Mouse (Mus musculus): ENCODE measurements around the gene Lbx1. TPM values are rescaled to one million over a fixed set of nuclear protein-coding genes. Genes with fewer than 3 reads are reported as not detected.

Lbx1 gene
- polyA plus RNA-seq, 1 experiment from 2014 or later = not detected

- Histone ChIP-seq H3K4me1 (ENCODE audit: control insufficient read depth, insufficient read depth, low read length) (no peaks in the 10 kb centered on the region), H3K4me3 (ENCODE audit: low read depth, low read length) (no peak overlapping the region), H3K36me3 (ENCODE audit: control insufficient read depth, insufficient read depth, low read length) (no peaks in the 10 kb centered on the region), H3K9ac (replicated peaks; ENCODE audit: low read depth, low read length) (no peak overlapping the region), H3K27ac (ENCODE audit: low read length) (no peak overlapping the region), H3K9me3 (ENCODE audit: control insufficient read depth, low read depth, low read length) (no peaks in the 10 kb centered on the region), H3K4me2 (replicated peaks; ENCODE audit: low read depth, low read length) (no peak overlapping the region), H3K27me3 (ENCODE audit: control insufficient read depth, insufficient read depth, low read length) (no peaks in the 10 kb centered on the region)
- no peak for ATAC-seq (ENCODE audit: insufficient number of reproducible peaks, insufficient read depth, low FRiP score, low read depth)
- 55% methylated on average over 4 of the region's 4 CpGs for WGBS
These were observed 20.2 kb downstream of the Lbx1 start for GRCm38 (mm10) chr19:45215431-45215830.

- no peaks in the 10 kb centered on the region for H3K27me3 ChIP-seq (ENCODE audit: control insufficient read depth, insufficient read depth, low read length)
These were observed 25.7 kb downstream of the Lbx1 start for GRCm38 (mm10) chr19:45209776-45210422.

GRCm38 (mm10) chr19:45209191-45209590, 26.4 kb downstream of the Lbx1 start:
- Histone ChIP-seq H3K4me3 (ENCODE audit: low read depth, low read length) (no peak overlapping the region), H3K4me1 (ENCODE audit: control insufficient read depth, insufficient read depth, low read length) (no peaks in the 10 kb centered on the region), H3K4me2 (replicated peaks; ENCODE audit: low read depth, low read length) (no peak overlapping the region), H3K9me3 (ENCODE audit: control insufficient read depth, low read depth, low read length) (no peaks in the 10 kb centered on the region), H3K27me3 (ENCODE audit: control insufficient read depth, insufficient read depth, low read length) (no peaks in the 10 kb centered on the region), H3K27ac (ENCODE audit: low read length) (no peak overlapping the region), H3K9ac (replicated peaks; ENCODE audit: low read depth, low read length) (no peak overlapping the region), H3K36me3 (ENCODE audit: control insufficient read depth, insufficient read depth, low read length) (no peaks in the 10 kb centered on the region)
- no peak for ATAC-seq (ENCODE audit: insufficient number of reproducible peaks, insufficient read depth, low FRiP score, low read depth)
- 71% methylated on average over 1 of the region's 1 CpGs for WGBS

More at GRCm38 (mm10) chr19:45209776-45210422, 25.7 kb downstream of the Lbx1 start:
- no peak overlapping the region for H3K4me3 ChIP-seq (ENCODE audit: low read depth, low read length)
- no peak overlapping the region for H3K9ac ChIP-seq (replicated peaks; ENCODE audit: low read depth, low read length)
- H3K36me3 ChIP-seq (ENCODE audit: control insufficient read depth, insufficient read depth, low read length) = no peaks in the 10 kb centered on the region
- H3K27ac ChIP-seq (ENCODE audit: low read length) = no peak overlapping the region
- no peaks in the 10 kb centered on the region for H3K9me3 ChIP-seq (ENCODE audit: control insufficient read depth, low read depth, low read length)
- no peak for ATAC-seq (ENCODE audit: insufficient number of reproducible peaks, insufficient read depth, low FRiP score, low read depth)
- no peak overlapping the region for H3K4me2 ChIP-seq (replicated peaks; ENCODE audit: low read depth, low read length)
- no peaks in the 10 kb centered on the region for H3K4me1 ChIP-seq (ENCODE audit: control insufficient read depth, insufficient read depth, low read length)
- WGBS = 61% methylated on average over 14 of the region's 14 CpGs

- H3K27me3 ChIP-seq (ENCODE audit: control insufficient read depth, insufficient read depth, low read length) = no peaks in the 10 kb centered on the region
- peak overlapping the region; percentile 13 for H3K4me3 ChIP-seq (ENCODE audit: low read depth, low read length)
- H3K9ac ChIP-seq (replicated peaks; ENCODE audit: low read depth, low read length) = no peak overlapping the region
- H3K27ac ChIP-seq (ENCODE audit: low read length) = no peak overlapping the region; the same call in 1 of the 2 replicates
- H3K4me1 ChIP-seq (ENCODE audit: control insufficient read depth, insufficient read depth, low read length) = no peaks in the 10 kb centered on the region
- no peak for ATAC-seq (ENCODE audit: insufficient number of reproducible peaks, insufficient read depth, low FRiP score, low read depth)
- H3K9me3 ChIP-seq (ENCODE audit: control insufficient read depth, low read depth, low read length) = no peaks in the 10 kb centered on the region
- no peaks in the 10 kb centered on the region for H3K36me3 ChIP-seq (ENCODE audit: control insufficient read depth, insufficient read depth, low read length)
- 15% methylated on average over 22 of the region's 22 CpGs for WGBS
- H3K4me2 ChIP-seq (replicated peaks; ENCODE audit: low read depth, low read length) = peak overlapping the region; percentile 41
These were observed 27.1 kb downstream of the Lbx1 start for GRCm38 (mm10) chr19:45208438-45209060.

GRCm38 (mm10) chr19:45207662-45208437, 27.8 kb downstream of the Lbx1 start:
- no peak overlapping the region for H3K9ac ChIP-seq (replicated peaks; ENCODE audit: low read depth, low read length)
- 29% methylated on average over 19 of the region's 19 CpGs for WGBS

GRCm38 (mm10) chr19:45207153-45207552, 28.5 kb downstream of the Lbx1 start:
- H3K4me3 ChIP-seq (ENCODE audit: low read depth, low read length) = no peak overlapping the region

More at GRCm38 (mm10) chr19:45207662-45208437, 27.8 kb downstream of the Lbx1 start:
- Histone ChIP-seq H3K4me2 (replicated peaks; ENCODE audit: low read depth, low read length) (peak overlapping the region; percentile 41), H3K4me1 (ENCODE audit: control insufficient read depth, insufficient read depth, low read length) (no peaks in the 10 kb centered on the region), H3K36me3 (ENCODE audit: control insufficient read depth, insufficient read depth, low read length) (no peaks in the 10 kb centered on the region), H3K4me3 (ENCODE audit: low read depth, low read length) (peak overlapping the region; percentile 13), H3K27ac (ENCODE audit: low read length) (no peak overlapping the region; the same call in 1 of the 2 replicates), H3K9me3 (ENCODE audit: control insufficient read depth, low read depth, low read length) (no peaks in the 10 kb centered on the region), H3K27me3 (ENCODE audit: control insufficient read depth, insufficient read depth, low read length) (no peaks in the 10 kb centered on the region)
- peak; percentile 37; the same call in 1 of the 2 replicates for ATAC-seq (ENCODE audit: insufficient number of reproducible peaks, insufficient read depth, low FRiP score, low read depth)

GRCm38 (mm10) chr19:45205311-45206105, 30.1 kb downstream of the Lbx1 start:
- WGBS = 78% methylated on average over 3 of the region's 3 CpGs
- no peak overlapping the region for H3K27ac ChIP-seq (ENCODE audit: low read length)
- H3K9me3 ChIP-seq (ENCODE audit: control insufficient read depth, low read depth, low read length) = no peaks in the 10 kb centered on the region
- no peaks in the 10 kb centered on the region for H3K36me3 ChIP-seq (ENCODE audit: control insufficient read depth, insufficient read depth, low read length)
- H3K27me3 ChIP-seq (ENCODE audit: control insufficient read depth, insufficient read depth, low read length) = no peaks in the 10 kb centered on the region
- no peak overlapping the region for H3K4me3 ChIP-seq (ENCODE audit: low read depth, low read length)
- ATAC-seq (ENCODE audit: insufficient number of reproducible peaks, insufficient read depth, low FRiP score, low read depth) = no peak
- no peaks in the 10 kb centered on the region for H3K4me1 ChIP-seq (ENCODE audit: control insufficient read depth, insufficient read depth, low read length)
- no peak overlapping the region for H3K4me2 ChIP-seq (replicated peaks; ENCODE audit: low read depth, low read length)
- no peak overlapping the region for H3K9ac ChIP-seq (replicated peaks; ENCODE audit: low read depth, low read length)

More at GRCm38 (mm10) chr19:45207153-45207552, 28.5 kb downstream of the Lbx1 start:
- Histone ChIP-seq H3K4me1 (ENCODE audit: control insufficient read depth, insufficient read depth, low read length) (no peaks in the 10 kb centered on the region), H3K27ac (ENCODE audit: low read length) (no peak overlapping the region), H3K9me3 (ENCODE audit: control insufficient read depth, low read depth, low read length) (no peaks in the 10 kb centered on the region), H3K9ac (replicated peaks; ENCODE audit: low read depth, low read length) (no peak overlapping the region), H3K4me2 (replicated peaks; ENCODE audit: low read depth, low read length) (no peak overlapping the region), H3K36me3 (ENCODE audit: control insufficient read depth, insufficient read depth, low read length) (no peaks in the 10 kb centered on the region), H3K27me3 (ENCODE audit: control insufficient read depth, insufficient read depth, low read length) (no peaks in the 10 kb centered on the region)
- no peak for ATAC-seq (ENCODE audit: insufficient number of reproducible peaks, insufficient read depth, low FRiP score, low read depth)
- 95% methylated on average over 15 of the region's 15 CpGs for WGBS

- Histone ChIP-seq H3K27me3 (ENCODE audit: control insufficient read depth, insufficient read depth, low read length) (no peaks in the 10 kb centered on the region), H3K4me1 (ENCODE audit: control insufficient read depth, insufficient read depth, low read length) (no peaks in the 10 kb centered on the region), H3K9ac (replicated peaks; ENCODE audit: low read depth, low read length) (no peak overlapping the region), H3K27ac (ENCODE audit: low read length) (no peak overlapping the region), H3K9me3 (ENCODE audit: control insufficient read depth, low read depth, low read length) (peaks cover 7% of the 10 kb centered on the region; the same call in 1 of the 2 replicates), H3K4me3 (ENCODE audit: low read depth, low read length) (no peak overlapping the region), H3K36me3 (ENCODE audit: control insufficient read depth, insufficient read depth, low read length) (no peaks in the 10 kb centered on the region), H3K4me2 (replicated peaks; ENCODE audit: low read depth, low read length) (no peak overlapping the region)
- WGBS = 90% methylated on average over 8 of the region's 8 CpGs
- ATAC-seq (ENCODE audit: insufficient number of reproducible peaks, insufficient read depth, low FRiP score, low read depth) = no peak
These were observed 38.6 kb downstream of the Lbx1 start for GRCm38 (mm10) chr19:45196967-45197366.
